Mouse (Mus musculus) MEL (cell line): Measurements from ENCODE around the gene Pknox2. TPM values are rescaled to one million over a fixed set of nuclear protein-coding genes. Genes with fewer than 3 reads are reported as not detected.

ENCODE experiments used
- DNase-seq: peaks from one replicate; pipeline ENCODE4 v3.0.0; 2011; ENCODE audit warnings: low read depth, low spot score
- H3K27ac ChIP-seq: 2 replicates; pipeline ENCODE4 v1.5.1; 2012; ENCODE audit warnings: low read depth, mild to moderate bottlenecking, control low read depth, low read length, moderate library complexity; ENCODE audit not compliant: control insufficient read depth
- H3K27me3 ChIP-seq, 2 experiments: fragments of 150-350 bp in 1 of 2; sonication (generic) in 1 of 2; 2 replicates each; pipeline ENCODE4 v1.6.1; 2012; ENCODE audit warnings: low read length in 2 of 2, mild to moderate bottlenecking in 2 of 2, improper control_type of control experiment in 1 of 2, moderate library complexity in 1 of 2; ENCODE audit not compliant: insufficient read depth in 2 of 2, control insufficient read depth in 1 of 2
- H3K36me3 ChIP-seq, 2 experiments: 2 replicates each; pipeline ENCODE4 v1.6.1; 2012 to 2014; ENCODE audit warnings: low read length in 2 of 2, improper control_type of control experiment in 1 of 2, inconsistent platforms in 1 of 2, mild to moderate bottlenecking in 1 of 2; ENCODE audit not compliant: insufficient read depth in 2 of 2, control insufficient read depth in 1 of 2
- H3K4me1 ChIP-seq, 2 experiments: fragments of 150-350 bp in 1 of 2; sonication (generic) in 1 of 2; 2 replicates each; pipeline ENCODE4 v1.6.1; 2012; ENCODE audit warnings: low read length in 2 of 2, improper control_type of control experiment in 1 of 2, mild to moderate bottlenecking in 1 of 2; ENCODE audit not compliant: insufficient read depth in 2 of 2, control insufficient read depth in 1 of 2
- H3K4me3 ChIP-seq, 2 experiments: fragments of 150-350 bp in 1 of 2; sonication (generic) in 1 of 2; 2 replicates each; pipeline ENCODE4 v1.5.1; 2012; ENCODE audit warnings: low read depth in 2 of 2, low read length in 2 of 2, mild to moderate bottlenecking in 2 of 2, moderate library complexity in 2 of 2, control low read depth in 1 of 2, improper control_type of control experiment in 1 of 2; ENCODE audit not compliant: control insufficient read depth in 1 of 2, insufficient read depth in 1 of 2
- H3K79me2 ChIP-seq: 2 replicates; pipeline ENCODE4 v1.6.1; 2012; ENCODE audit warnings: mild to moderate bottlenecking, low read length, moderate library complexity; ENCODE audit not compliant: control insufficient read depth, poor library complexity, insufficient read depth
- H3K9ac ChIP-seq: 2 replicates; pipeline ENCODE4 v1.6.1; 2012; ENCODE audit warnings: low read depth, mild to moderate bottlenecking, control low read depth, low read length, moderate library complexity; ENCODE audit not compliant: control insufficient read depth, poor library complexity, severe bottlenecking
- H3K9me3 ChIP-seq: fragments of 150-350 bp; sonication (generic); replicated peaks from 2 replicates; pipeline ENCODE4 v1.6.1; 2012; ENCODE audit warnings: mild to moderate bottlenecking, low read length, improper control_type of control experiment, moderate library complexity; ENCODE audit not compliant: insufficient read depth
- BHLHE40 ChIP-seq: IDR thresholded peaks from 2 replicates; pipeline ENCODE4 v1.6.1; 2012; ENCODE audit warnings: low read depth, mild to moderate bottlenecking, inconsistent platforms, low read length, improper control_type of control experiment, borderline replicate concordance
- CTCF ChIP-seq, 3 experiments: IDR thresholded peaks in 2 of 3; conservative IDR thresholded peaks in 1 of 3; 2 replicates each; pipeline ENCODE4 v1.5.1; 2011 to 2012; ENCODE audit warnings: low read length in 3 of 3, low read depth in 2 of 3, mild to moderate bottlenecking in 2 of 3, improper control_type of control experiment in 1 of 3, inconsistent platforms in 1 of 3, mixed read lengths in 1 of 3, moderate library complexity in 1 of 3; ENCODE audit not compliant: control insufficient read depth in 1 of 3, insufficient read depth in 1 of 3, poor library complexity in 1 of 3, severe bottlenecking in 1 of 3
- ELF1 ChIP-seq: IDR thresholded peaks from 2 replicates; pipeline ENCODE4 v1.6.1; 2014; ENCODE audit warnings: low read depth, mild to moderate bottlenecking, inconsistent platforms, low read length, improper control_type of control experiment, moderate library complexity
- ETS1 ChIP-seq: IDR thresholded peaks from 2 replicates; pipeline ENCODE4 v1.6.1; 2012; ENCODE audit warnings: low read depth, mild to moderate bottlenecking, inconsistent platforms, low read length, improper control_type of control experiment, moderate library complexity
- GATA1 ChIP-seq: IDR thresholded peaks from 2 replicates; pipeline ENCODE4 v1.6.1; 2011; ENCODE audit warnings: low read depth, low read length, improper control_type of control experiment
- MAFK ChIP-seq: IDR thresholded peaks from 2 replicates; pipeline ENCODE4 v1.6.1; 2011; ENCODE audit warnings: low read depth, mild to moderate bottlenecking, low read length, improper control_type of control experiment, borderline replicate concordance
- MAZ ChIP-seq: IDR thresholded peaks from 2 replicates; pipeline ENCODE4 v1.6.1; 2012; ENCODE audit warnings: low read depth, mild to moderate bottlenecking, inconsistent platforms, low read length, improper control_type of control experiment
- MEF2A ChIP-seq: IDR thresholded peaks from 2 replicates; pipeline ENCODE4 v1.6.1; 2014; ENCODE audit warnings: low read depth, mild to moderate bottlenecking, inconsistent platforms, low read length, improper control_type of control experiment; ENCODE audit not compliant: poor library complexity, insufficient replicate concordance, severe bottlenecking; ENCODE audit errors: extremely low read depth
- MXI1 ChIP-seq: IDR thresholded peaks from 2 replicates; pipeline ENCODE4 v1.6.1; 2011; ENCODE audit warnings: mild to moderate bottlenecking, low read depth, low read length, improper control_type of control experiment
- NELFE ChIP-seq: IDR thresholded peaks from 2 replicates; pipeline ENCODE4 v1.6.1; 2011; ENCODE audit warnings: low read depth, low read length, improper control_type of control experiment
- POLR2A ChIP-seq, 2 experiments: IDR thresholded peaks; 2 replicates each; pipeline ENCODE4 v1.6.1; 2011 to 2012; ENCODE audit warnings: low read length in 2 of 2, mild to moderate bottlenecking in 2 of 2, control low read depth in 1 of 2, improper control_type of control experiment in 1 of 2, low read depth in 1 of 2, moderate library complexity in 1 of 2; ENCODE audit not compliant: control insufficient read depth in 1 of 2, insufficient read depth in 1 of 2, poor library complexity in 1 of 2
- RAD21 ChIP-seq: IDR thresholded peaks from 2 replicates; pipeline ENCODE4 v1.6.1; 2011; ENCODE audit warnings: mild to moderate bottlenecking, low read depth, low read length, improper control_type of control experiment
- SMC3 ChIP-seq: IDR thresholded peaks from 2 replicates; pipeline ENCODE4 v1.6.1; 2011; ENCODE audit warnings: low read depth, low read length, improper control_type of control experiment
- TCF12 ChIP-seq: IDR thresholded peaks from 2 replicates; pipeline ENCODE4 v1.6.1; 2014; ENCODE audit warnings: low read depth, mild to moderate bottlenecking, inconsistent platforms, low read length, improper control_type of control experiment, moderate library complexity
- USF1 ChIP-seq: IDR thresholded peaks from 2 replicates; pipeline ENCODE4 v1.6.1; 2014; ENCODE audit warnings: low read depth, mild to moderate bottlenecking, inconsistent platforms, low read length, improper control_type of control experiment, moderate library complexity
- ZC3H11A ChIP-seq: IDR thresholded peaks from 2 replicates; pipeline ENCODE4 v1.6.1; 2012; ENCODE audit warnings: low read depth, mild to moderate bottlenecking, inconsistent platforms, low read length, improper control_type of control experiment
- ZKSCAN1 ChIP-seq: IDR thresholded peaks from 2 replicates; pipeline ENCODE4 v1.6.1; 2012; ENCODE audit warnings: low read depth, mild to moderate bottlenecking, inconsistent platforms, low read length, improper control_type of control experiment, moderate library complexity
- polyA plus RNA-seq, 2 experiments: library from polyadenylated mRNA; stranded (reverse) in 1 of 2; unstranded in 1 of 2; fragments of >175 nt in 1 of 2; fragments of >200 nt in 1 of 2; gene quantifications; 2 replicates each; pipeline versions ENCODE4 v1.2.1 to v1.2.4; 2012; ENCODE audit warnings: low replicate concordance in 2 of 2, low read depth in 1 of 2; ENCODE audit not compliant: insufficient read length in 2 of 2, insufficient read depth in 1 of 2, missing spikeins in 1 of 2
- total RNA-seq: library from RNA; depleted of rRNA; stranded (reverse); fragments of 300-350 nt; gene quantifications from 2 replicates; pipeline ENCODE4 v1.2.3, GENCODE M21; 2012

Gene Pknox2
- total and polyA plus RNA-seq, 3 experiments = not detected

GRCm38 (mm10) chr9:37177551-37177950 is 30.3 kb upstream of the Pknox2 start:
- H3K36me3 ChIP-seq = peaks cover 0 to 3% of the 10 kb centered on the region in 2 experiments; a peak in 2 of 4 replicates
- peaks cover 4% of the 10 kb centered on the region in 2 experiments; a peak in 3 of 4 replicates for H3K27me3 ChIP-seq
- H3K27ac ChIP-seq = no peak overlapping the region
- TF ChIP-seq BHLHE40 (no peak), MAFK (no peak), USF1 (no peak), POLR2A (IDR thresholded peaks at IDR 0.05; ENCODE audit: control insufficient read depth in 1 of 2, insufficient read depth in 1 of 2, low read depth in 1 of 2, low read length in 2 of 2, poor library complexity in 1 of 2) (no peak), ELF1 (no peak), SMC3 (no peak), TCF12 (no peak), ETS1 (no peak), MAZ (no peak), ZKSCAN1 (no peak), MXI1 (no peak), MEF2A (no peak)
- no peak for DNase-seq
- peaks cover 2 to 12% of the 10 kb centered on the region in 2 experiments for H3K4me1 ChIP-seq
- no peak overlapping the region for H3K4me3 ChIP-seq
- no peaks in the 10 kb centered on the region for H3K9me3 ChIP-seq
- H3K9ac ChIP-seq = no peak overlapping the region
- no peaks in the 10 kb centered on the region for H3K79me2 ChIP-seq

- Histone ChIP-seq H3K4me3 (no peak overlapping the region), H3K4me1 (peaks cover 2 to 12% of the 10 kb centered on the region in 2 experiments), H3K27me3 (peaks cover 4% of the 10 kb centered on the region in 2 experiments; a peak in 3 of 4 replicates), H3K27ac (no peak overlapping the region), H3K9me3 (no peaks in the 10 kb centered on the region), H3K36me3 (peaks cover 0 to 3% of the 10 kb centered on the region in 2 experiments; a peak in 2 of 4 replicates), H3K9ac (no peak overlapping the region), H3K79me2 (no peaks in the 10 kb centered on the region)
- peak; percentile 60 for DNase-seq
- TF ChIP-seq CTCF (IDR thresholded peaks at IDR 0.05 in 2 of 3, conservative IDR thresholded peaks at IDR 0.05 in 1 of 3; ENCODE audit: control insufficient read depth in 1 of 3, insufficient read depth in 1 of 3, low read depth in 2 of 3, low read length in 3 of 3, poor library complexity in 1 of 3, severe bottlenecking in 1 of 3) = peak; percentile 74 to 94 (median 77)
- no peak for TF ChIP-seq GATA1
- TF ChIP-seq NELFE = no peak
- no peak for TF ChIP-seq POLR2A (IDR thresholded peaks at IDR 0.05; ENCODE audit: control insufficient read depth in 1 of 2, insufficient read depth in 1 of 2, low read depth in 1 of 2, low read length in 2 of 2, poor library complexity in 1 of 2)
- peak; percentile 60 for TF ChIP-seq ZC3H11A
- TF ChIP-seq SMC3 = peak; percentile 79
- TF ChIP-seq RAD21 = peak; percentile 71
Observed at GRCm38 (mm10) chr9:37177107-37177506, 29.9 kb upstream of the Pknox2 start.
